Mouse (Mus musculus): ENCODE data around the gene Tmem50b. TPM values are rescaled to one million over a fixed set of nuclear protein-coding genes. Genes with fewer than 3 reads are reported as not detected.
A peak's percentile ranks its signal among the peaks of the same experiment; 100 is the strongest.

Tmem50b gene
- polyA plus RNA-seq, 1 experiment from 2014 or later = 32.7 TPM

DNA sequence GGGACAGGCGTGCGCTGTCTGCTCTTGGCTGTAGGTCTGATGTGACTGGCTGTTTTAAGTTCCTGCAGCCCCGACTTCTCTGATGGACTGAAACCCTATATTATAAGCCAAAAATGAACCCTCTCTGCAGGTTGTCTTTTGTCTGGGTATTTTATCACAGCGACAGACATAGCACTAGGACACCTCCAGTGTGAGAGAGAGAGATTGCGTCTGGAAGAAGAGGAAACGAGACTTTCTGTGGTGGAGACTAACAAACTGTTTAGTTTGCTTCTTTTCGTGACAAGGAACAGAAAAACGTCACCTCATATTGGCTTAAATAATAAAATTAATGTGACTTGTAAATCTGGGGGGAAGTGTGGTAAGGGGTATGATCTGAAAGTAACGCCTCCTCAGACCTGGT lies 4.1 kb upstream of the Tmem50b start:
- Histone ChIP-seq H3K36me3 (replicated peaks) (no peaks in the 10 kb centered on the region), H3K27me3 (ENCODE audit: poor library complexity, severe bottlenecking) (peaks cover 22% of the 10 kb centered on the region), H3K9me3 (no peaks in the 10 kb centered on the region), H3K4me3 (no peak overlapping the region), H3K27ac (no peak overlapping the region), H3K4me1 (peaks cover 14% of the 10 kb centered on the region)
- 81% methylated on average over 9 of the region's 9 CpGs for WGBS
- no peak for DNase-seq (ENCODE audit: extremely low spot score, low spot score)

DNA sequence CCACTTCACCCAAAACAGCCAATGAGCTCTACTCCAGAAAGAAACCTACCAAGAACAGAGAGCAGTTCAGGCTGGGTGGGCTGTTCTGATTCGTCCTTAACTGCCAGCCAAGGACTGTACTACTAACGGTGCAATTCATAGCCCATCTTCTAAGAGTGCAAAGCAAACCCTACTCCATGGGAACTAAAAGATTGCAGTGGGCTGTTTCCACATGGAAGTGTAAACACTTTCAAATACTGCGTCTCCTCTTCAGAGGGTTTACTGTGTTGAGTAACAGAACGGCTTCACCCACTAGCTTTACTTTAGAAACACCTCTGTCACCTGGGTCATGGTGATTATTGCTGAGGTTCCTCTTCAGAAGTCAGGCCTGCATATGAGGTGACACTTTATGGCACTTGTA lies 3.5 kb upstream of the Tmem50b start:
- Histone ChIP-seq H3K27ac (no peak overlapping the region), H3K4me3 (no peak overlapping the region), H3K27me3 (ENCODE audit: poor library complexity, severe bottlenecking) (peaks cover 28% of the 10 kb centered on the region), H3K36me3 (replicated peaks) (no peaks in the 10 kb centered on the region), H3K9me3 (no peaks in the 10 kb centered on the region), H3K4me1 (peaks cover 18% of the 10 kb centered on the region)
- WGBS = 86% methylated on average over 4 of the region's 4 CpGs
- DNase-seq (ENCODE audit: extremely low spot score, low spot score) = no peak

DNA sequence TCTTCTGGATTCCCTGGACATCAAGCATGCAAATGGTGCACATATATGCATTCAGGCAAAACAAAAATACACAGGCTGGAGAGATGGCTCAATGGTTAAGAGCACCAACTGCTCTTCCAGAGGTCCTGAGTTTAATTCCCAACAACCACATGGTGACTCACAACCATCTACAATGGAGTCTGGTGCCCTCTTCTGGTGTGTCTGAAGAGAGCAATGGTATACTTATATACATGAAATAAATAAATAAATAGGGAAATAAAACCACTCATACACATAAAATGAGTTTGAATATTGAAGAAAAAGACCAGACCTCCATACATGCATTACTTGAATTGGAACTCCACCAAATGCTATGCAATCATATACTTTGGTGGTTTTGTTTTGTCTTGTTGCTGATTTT lies 1.6 kb upstream of the Tmem50b start:
- H3K4me3 ChIP-seq = no peak overlapping the region
- H3K36me3 ChIP-seq (replicated peaks) = no peaks in the 10 kb centered on the region
- H3K27me3 ChIP-seq (ENCODE audit: poor library complexity, severe bottlenecking) = peaks cover 40% of the 10 kb centered on the region
- DNase-seq (ENCODE audit: extremely low spot score, low spot score) = no peak
- no peaks in the 10 kb centered on the region for H3K9me3 ChIP-seq
- no peak overlapping the region for H3K27ac ChIP-seq
- peaks cover 23% of the 10 kb centered on the region for H3K4me1 ChIP-seq

DNA sequence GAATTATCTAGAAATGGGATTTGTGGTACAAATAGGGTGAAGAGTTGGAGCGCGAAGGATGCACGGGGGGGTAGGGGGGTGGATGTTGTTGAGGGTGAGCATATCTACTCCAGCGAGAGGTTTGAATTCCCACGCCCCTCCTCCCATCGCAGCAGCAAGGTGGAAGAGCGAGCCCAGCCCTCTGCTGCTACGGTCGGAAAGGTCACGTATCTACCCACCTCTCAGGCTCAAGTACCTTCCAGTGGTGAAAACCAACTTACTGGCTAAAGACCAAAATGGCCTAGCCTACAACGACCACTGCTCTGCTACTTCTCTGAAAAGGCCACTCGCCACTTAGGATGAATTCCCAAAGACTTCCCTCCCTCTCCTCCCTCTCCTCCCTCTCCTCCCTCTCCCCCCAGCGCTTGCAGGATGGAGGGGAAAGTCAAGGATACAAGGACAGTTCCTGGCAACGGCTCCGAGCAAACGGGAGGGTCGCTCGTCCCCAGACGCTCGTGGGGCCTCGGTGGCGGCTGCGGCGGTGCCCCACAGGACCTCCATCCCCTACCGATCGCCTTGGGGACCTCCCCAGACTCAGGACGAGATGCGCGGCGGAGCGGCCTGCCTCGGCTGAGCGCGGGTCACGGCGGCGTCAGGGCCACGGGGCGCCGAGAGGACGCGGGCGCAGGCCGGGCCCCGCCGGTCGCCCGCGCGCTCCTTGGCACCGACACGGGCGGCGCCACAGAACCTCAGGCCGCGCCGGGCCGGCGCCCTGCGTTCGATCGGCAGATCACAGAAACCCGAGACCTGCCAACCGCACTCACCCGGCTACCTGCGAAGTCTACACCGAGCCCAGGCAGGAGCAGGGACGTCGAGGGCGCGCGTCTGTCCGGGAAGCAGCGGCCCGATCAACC lies 575 bp downstream of the Tmem50b start:
- Histone ChIP-seq H3K9me3 (no peaks in the 10 kb centered on the region), H3K27ac (peak overlapping the region; percentile 86), H3K27me3 (ENCODE audit: poor library complexity, severe bottlenecking) (peaks cover 40% of the 10 kb centered on the region), H3K4me1 (peaks cover 31% of the 10 kb centered on the region), H3K36me3 (replicated peaks) (0 out of 2 replicates have a peak, but pooled peaks cover 2% of the 10 kb centered on the region), H3K4me3 (peak overlapping the region; percentile 75)
- under 1% methylated on average over 75 of the region's 75 CpGs for WGBS
- peak; percentile 64 for DNase-seq (ENCODE audit: extremely low spot score, low spot score)

DNA sequence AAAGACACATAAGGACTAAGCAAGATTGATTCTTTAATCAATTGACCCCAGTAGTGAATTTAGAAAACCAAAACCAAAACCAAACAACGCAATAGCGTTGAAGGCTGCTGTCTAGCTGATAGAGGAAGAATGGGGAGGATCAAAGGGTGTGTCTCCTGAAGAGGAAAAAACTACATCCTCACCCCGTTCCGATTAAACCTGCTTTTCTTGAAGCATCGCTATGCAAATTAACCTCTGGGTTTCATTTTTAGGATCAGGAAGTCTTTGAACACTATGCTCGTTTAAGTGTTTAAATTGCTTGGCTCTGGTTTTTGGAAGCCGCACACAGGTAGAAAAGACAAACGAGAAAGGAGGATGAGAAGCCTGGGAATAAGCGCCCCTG lies 1.2 kb downstream of the Tmem50b start:
- H3K4me3 ChIP-seq = peak overlapping the region; percentile 75
- H3K27ac ChIP-seq = no peak overlapping the region
- peaks cover 32% of the 10 kb centered on the region for H3K4me1 ChIP-seq
- DNase-seq (ENCODE audit: extremely low spot score, low spot score) = no peak
- peaks cover 2% of the 10 kb centered on the region; the same call in 1 of the 2 replicates for H3K36me3 ChIP-seq (replicated peaks)
- no peaks in the 10 kb centered on the region for H3K9me3 ChIP-seq
- H3K27me3 ChIP-seq (ENCODE audit: poor library complexity, severe bottlenecking) = peaks cover 40% of the 10 kb centered on the region
- WGBS = 23% methylated on average over 9 of the region's 9 CpGs

DNA sequence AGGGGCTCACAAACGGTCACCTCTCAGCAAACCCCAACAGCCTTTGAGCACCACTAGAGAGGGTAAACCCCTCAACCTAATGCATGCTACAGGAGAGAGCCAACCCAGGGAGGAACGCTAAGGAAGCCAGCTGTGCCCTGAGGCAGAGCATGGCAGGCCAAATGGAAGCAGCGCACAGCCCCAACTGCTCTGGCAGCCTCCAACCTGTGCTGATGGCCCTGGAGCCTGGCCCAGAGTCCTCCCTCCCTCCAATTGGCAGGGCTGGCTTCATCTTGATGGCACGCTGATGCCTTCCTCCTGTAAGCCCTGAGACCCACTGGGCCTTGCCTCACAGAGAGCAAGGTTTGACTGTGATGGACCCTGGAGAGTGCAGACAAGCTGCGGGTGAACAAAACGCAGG lies 2.5 kb downstream of the Tmem50b start:
- no peak overlapping the region for H3K27ac ChIP-seq

DNA sequence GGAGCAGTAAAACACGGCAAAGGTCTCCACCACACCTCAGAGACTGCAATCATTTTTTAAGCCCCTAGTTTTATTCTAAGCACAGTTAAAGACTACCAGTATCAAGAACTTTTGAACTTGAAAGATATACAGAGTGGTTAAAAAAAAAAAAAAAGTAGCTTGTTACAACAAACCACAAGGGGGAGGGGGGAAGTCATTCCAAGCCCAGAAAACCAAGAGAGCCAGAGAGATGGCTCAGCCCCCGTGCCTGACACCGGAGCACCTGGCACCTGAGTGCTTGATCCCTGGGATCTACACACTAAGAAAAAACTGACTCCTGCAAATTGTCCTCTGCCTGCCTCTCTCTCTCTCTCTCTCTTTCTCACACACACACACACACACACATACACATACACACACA lies 4.3 kb downstream of the Tmem50b start:
- H3K4me3 ChIP-seq = no peak overlapping the region
- H3K9me3 ChIP-seq = no peaks in the 10 kb centered on the region
- H3K4me1 ChIP-seq = peaks cover 32% of the 10 kb centered on the region
- DNase-seq (ENCODE audit: extremely low spot score, low spot score) = no peak
- no peak overlapping the region for H3K27ac ChIP-seq
- peaks cover 2% of the 10 kb centered on the region; the same call in 1 of the 2 replicates for H3K36me3 ChIP-seq (replicated peaks)
- H3K27me3 ChIP-seq (ENCODE audit: poor library complexity, severe bottlenecking) = peaks cover 25% of the 10 kb centered on the region
- 83% methylated on average over 3 of the region's 3 CpGs for WGBS

More for the DNA sequence above, 2.5 kb downstream of the Tmem50b start:
- DNase-seq (ENCODE audit: extremely low spot score, low spot score) = no peak
- Histone ChIP-seq H3K4me1 (peaks cover 32% of the 10 kb centered on the region), H3K27me3 (ENCODE audit: poor library complexity, severe bottlenecking) (peaks cover 40% of the 10 kb centered on the region), H3K4me3 (no peak overlapping the region), H3K9me3 (no peaks in the 10 kb centered on the region), H3K36me3 (replicated peaks) (peaks cover 2% of the 10 kb centered on the region; the same call in 1 of the 2 replicates)
- 81% methylated on average over 6 of the region's 6 CpGs for WGBS

DNA sequence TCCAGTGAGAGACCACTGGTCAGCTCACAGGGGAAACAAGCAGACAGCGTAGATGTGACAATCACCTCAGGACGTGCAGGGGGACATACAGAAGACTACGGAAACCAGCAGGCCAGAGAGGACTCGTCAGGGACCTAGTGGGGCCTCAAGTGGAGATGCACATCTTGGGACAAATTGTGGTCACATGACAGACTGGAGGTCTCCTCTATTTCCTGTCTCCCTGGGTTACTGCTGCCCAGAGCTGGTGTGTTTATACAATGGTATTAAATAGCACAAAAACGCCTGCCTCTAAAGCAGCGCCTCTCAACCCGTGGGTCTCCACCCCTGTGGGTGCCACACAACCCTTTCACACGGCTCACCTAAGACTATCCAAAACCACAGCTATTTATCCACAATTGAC lies 5.4 kb downstream of the Tmem50b start:
- WGBS = 84% methylated on average over 8 of the region's 8 CpGs
- Histone ChIP-seq H3K9me3 (no peaks in the 10 kb centered on the region), H3K4me3 (no peak overlapping the region), H3K27me3 (ENCODE audit: poor library complexity, severe bottlenecking) (peaks cover 21% of the 10 kb centered on the region), H3K36me3 (replicated peaks) (peaks cover 2% of the 10 kb centered on the region; the same call in 1 of the 2 replicates), H3K27ac (no peak overlapping the region), H3K4me1 (peaks cover 25% of the 10 kb centered on the region)
- DNase-seq (ENCODE audit: extremely low spot score, low spot score) = no peak

DNA sequence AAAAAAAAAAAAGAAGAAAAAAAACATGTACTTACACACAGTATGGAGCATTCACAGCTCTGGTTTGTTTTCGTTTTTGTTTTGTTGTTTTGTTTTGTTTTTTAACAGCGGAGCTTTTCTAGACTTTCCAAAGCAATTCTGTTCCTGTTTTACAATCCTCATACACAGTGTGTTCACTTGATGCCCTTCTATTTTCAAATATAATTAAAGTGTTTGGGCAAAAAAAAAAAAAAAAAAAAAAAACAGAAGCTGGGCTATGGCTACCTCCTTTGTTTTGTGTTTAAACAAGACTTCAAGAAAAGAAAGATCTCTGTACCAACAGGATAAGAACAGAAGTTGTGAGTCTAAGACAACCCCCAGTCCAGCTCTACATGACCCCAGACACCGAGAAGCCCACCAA lies 8.9 kb downstream of the Tmem50b start:
- WGBS = 92% methylated on average over 3 of the region's 3 CpGs
- Histone ChIP-seq H3K9me3 (no peaks in the 10 kb centered on the region), H3K27me3 (ENCODE audit: poor library complexity, severe bottlenecking) (no peaks in the 10 kb centered on the region), H3K27ac (no peak overlapping the region), H3K4me3 (no peak overlapping the region), H3K4me1 (peaks cover 11% of the 10 kb centered on the region), H3K36me3 (replicated peaks) (peaks cover 22% of the 10 kb centered on the region)
- DNase-seq (ENCODE audit: extremely low spot score, low spot score) = no peak

DNA sequence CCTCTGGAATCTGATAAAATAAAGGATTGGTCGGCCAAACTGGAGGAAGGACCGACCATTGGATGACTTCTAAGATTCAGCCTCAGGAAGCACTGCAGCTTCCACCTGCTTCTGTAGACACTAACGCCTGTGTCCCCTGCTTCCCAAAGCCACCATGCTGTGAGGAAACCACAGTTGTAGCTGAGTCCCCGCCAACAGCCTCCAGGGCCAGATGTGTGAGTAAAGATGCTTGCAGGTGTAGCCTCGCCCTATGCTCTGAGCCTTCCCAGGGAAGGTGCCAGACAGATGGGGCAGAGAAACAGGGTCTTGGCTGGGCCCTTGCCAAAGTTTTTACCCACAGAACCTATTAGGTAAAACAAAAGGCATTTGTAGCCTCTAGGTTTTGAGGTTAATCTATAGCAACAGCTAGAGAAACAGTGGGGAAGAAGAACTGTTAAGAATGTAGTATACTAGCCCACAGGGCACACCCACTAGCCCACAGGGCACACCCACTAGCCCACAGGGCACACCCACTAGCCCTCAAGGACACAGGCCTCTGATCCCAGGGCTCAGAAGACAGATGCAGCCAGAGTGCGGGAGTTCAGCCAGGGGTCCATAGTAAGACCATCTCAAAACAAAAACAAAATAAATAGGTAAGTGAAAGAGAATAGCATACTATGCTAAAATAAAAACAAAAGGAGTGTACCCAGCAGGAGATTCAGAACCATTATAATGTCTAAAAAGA lies 9.7 kb downstream of the Tmem50b start:
- 64% methylated on average over 6 of the region's 6 CpGs for WGBS
- Histone ChIP-seq H3K4me3 (no peak overlapping the region), H3K27me3 (ENCODE audit: poor library complexity, severe bottlenecking) (no peaks in the 10 kb centered on the region), H3K36me3 (replicated peaks) (peaks cover 22% of the 10 kb centered on the region), H3K27ac (no peak overlapping the region), H3K9me3 (no peaks in the 10 kb centered on the region), H3K4me1 (peaks cover 11% of the 10 kb centered on the region)
- no peak for DNase-seq (ENCODE audit: extremely low spot score, low spot score)

DNA sequence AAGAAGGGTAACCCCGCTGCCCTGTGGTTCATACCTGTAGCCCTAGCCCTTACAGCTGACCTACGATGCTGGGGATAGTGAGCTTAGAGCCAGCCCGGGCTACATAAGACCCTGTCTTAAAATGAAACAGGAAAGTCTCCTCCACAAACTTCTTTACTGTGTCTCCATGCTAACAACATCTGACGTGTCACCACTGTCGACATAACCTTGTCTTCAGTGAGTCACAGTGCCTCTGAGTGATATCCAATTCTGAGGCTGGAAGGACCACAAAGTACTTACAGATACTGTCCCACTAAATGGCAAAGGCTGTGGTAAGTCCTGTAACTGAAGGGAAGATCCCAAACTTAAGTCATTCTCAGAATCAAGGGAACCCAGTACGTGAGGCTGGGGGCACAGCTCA lies 11.4 kb downstream of the Tmem50b start:
- DNase-seq (ENCODE audit: extremely low spot score, low spot score) = no peak
- H3K36me3 ChIP-seq (replicated peaks) = peaks cover 29% of the 10 kb centered on the region
- H3K27me3 ChIP-seq (ENCODE audit: poor library complexity, severe bottlenecking) = no peaks in the 10 kb centered on the region
- H3K4me3 ChIP-seq = no peak overlapping the region
- H3K9me3 ChIP-seq = no peaks in the 10 kb centered on the region
- 94% methylated on average over 6 of the region's 6 CpGs for WGBS
- 0 out of 2 replicates have a peak, but pooled peaks cover 2% of the 10 kb centered on the region for H3K4me1 ChIP-seq
- no peak overlapping the region for H3K27ac ChIP-seq

DNA sequence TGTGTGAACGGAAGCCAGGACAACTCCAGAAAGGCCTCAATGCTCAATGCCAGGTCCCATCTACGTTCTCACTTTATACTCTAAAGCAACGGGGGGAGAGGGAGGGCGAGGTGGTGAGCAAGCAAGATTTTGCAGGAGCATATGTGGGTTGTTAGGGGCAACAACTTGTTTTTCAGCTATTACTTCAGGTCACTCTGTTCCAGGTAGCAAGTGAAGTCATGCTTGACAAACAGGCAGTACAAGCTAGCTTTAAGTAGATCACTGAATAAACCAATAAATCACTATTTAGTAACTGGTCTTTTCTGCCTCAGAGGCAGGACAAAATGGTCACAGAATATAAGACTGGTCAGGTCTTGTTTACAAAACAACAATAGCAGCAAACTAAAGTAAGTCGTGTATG lies 12.0 kb downstream of the Tmem50b start:
- Histone ChIP-seq H3K36me3 (replicated peaks) (peaks cover 32% of the 10 kb centered on the region), H3K27ac (no peak overlapping the region), H3K4me3 (no peak overlapping the region), H3K27me3 (ENCODE audit: poor library complexity, severe bottlenecking) (no peaks in the 10 kb centered on the region), H3K9me3 (no peaks in the 10 kb centered on the region), H3K4me1 (0 out of 2 replicates have a peak, but pooled peaks cover 2% of the 10 kb centered on the region)
- 93% methylated on average over 5 of the region's 5 CpGs for WGBS
- no peak for DNase-seq (ENCODE audit: extremely low spot score, low spot score)

DNA sequence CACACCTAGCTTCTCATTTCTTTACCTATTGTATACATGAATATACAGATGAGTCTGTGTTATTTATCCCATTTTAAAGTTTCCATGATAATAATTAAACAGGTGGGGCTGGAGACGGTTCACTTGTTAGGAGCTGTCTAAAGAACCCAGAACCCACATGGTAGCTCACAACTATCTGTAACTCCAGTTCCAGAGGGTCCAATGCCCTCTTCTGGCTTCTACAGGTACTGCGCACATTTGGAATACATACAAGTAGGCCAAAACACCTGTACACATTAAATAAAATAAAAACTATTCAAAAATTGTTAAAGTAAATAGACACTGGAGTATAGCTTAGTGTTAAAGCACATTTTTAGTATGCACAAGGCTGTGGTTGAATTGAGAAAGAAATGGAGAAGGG lies 15.3 kb downstream of the Tmem50b start:
- H3K36me3 ChIP-seq (replicated peaks) = peaks cover 35% of the 10 kb centered on the region
- H3K27me3 ChIP-seq (ENCODE audit: poor library complexity, severe bottlenecking) = no peaks in the 10 kb centered on the region
- WGBS = 75% methylated on average over 2 of the region's 2 CpGs
- H3K4me3 ChIP-seq = no peak overlapping the region
- H3K4me1 ChIP-seq = no peaks in the 10 kb centered on the region
- H3K27ac ChIP-seq = no peak overlapping the region
- no peaks in the 10 kb centered on the region for H3K9me3 ChIP-seq
- peak; percentile 30 for DNase-seq (ENCODE audit: extremely low spot score, low spot score)

Data from forebrain, embryonic 10.5 days (tissue).